Mouse (Mus musculus) kidney, adult 2 months (tissue): ENCODE measurements around the gene Hmbs. TPM values are rescaled to one million over a fixed set of nuclear protein-coding genes. Genes with fewer than 3 reads are reported as not detected.
A peak's percentile ranks its signal among the peaks of the same experiment; 100 is the strongest.

Experiments
- DNase-seq: peaks from one replicate; pipeline ENCODE4 v3.0.0; 2021
- H3K27ac ChIP-seq: fragments of 200-500 bp; 2 replicates; pipeline ENCODE4 v1.5.1; 2012; ENCODE audit warnings: low read depth, low read length, control low read depth, inconsistent platforms; ENCODE audit not compliant: insufficient read depth
- H3K27me3 ChIP-seq: fragments of 200-500 bp; replicated peaks from 2 replicates; pipeline ENCODE4 v1.6.1; 2012; ENCODE audit warnings: mild to moderate bottlenecking, moderate library complexity, low read length, inconsistent platforms; ENCODE audit not compliant: control insufficient read depth, insufficient read depth
- H3K36me3 ChIP-seq: fragments of 200-500 bp; 2 replicates; pipeline ENCODE4 v1.6.1; 2012; ENCODE audit warnings: mild to moderate bottlenecking, moderate library complexity, low read length, inconsistent platforms; ENCODE audit not compliant: control insufficient read depth, insufficient read depth
- H3K4me1 ChIP-seq: fragments of 200-500 bp; 2 replicates; pipeline ENCODE4 v1.6.1; 2011; ENCODE audit warnings: low read length; ENCODE audit not compliant: control insufficient read depth, insufficient read depth
- H3K4me3 ChIP-seq: fragments of 200-500 bp; 2 replicates; pipeline ENCODE4 v1.5.1; 2011; ENCODE audit warnings: mild to moderate bottlenecking, low read depth, low read length, control low read depth; ENCODE audit not compliant: insufficient read depth
- CTCF ChIP-seq: fragments of 200-500 bp; conservative IDR thresholded peaks from 2 replicates; pipeline ENCODE4 v1.5.1; 2011; ENCODE audit warnings: low read depth, mild to moderate bottlenecking, control low read depth, low read length, moderate library complexity, mixed read lengths; ENCODE audit not compliant: insufficient read depth, insufficient read length
- POLR2A ChIP-seq: fragments of 200-500 bp; IDR thresholded peaks from one replicate; pipeline ENCODE4 v1.6.1; 2011; ENCODE audit warnings: low read depth, low read length, control low read depth
- WGBS: fragments of 180-500 bp; shearing (Covaris S2); methylation state at CpG from one replicate; pipeline ENCODE4 v1.1.7; 2018; 5-methylcytosine and 5-hydroxymethylcytosine counted together
- polyA plus RNA-seq: library from polyadenylated mRNA; depleted of rRNA; stranded (reverse); fragments of >200 nt; gene quantifications from 2 replicates; pipeline ENCODE4 v1.2.3, GENCODE M21; 2012

Gene Hmbs
- polyA plus RNA-seq, 1 experiment = 49.3 TPM

GRCm38 (mm10) chr9:44357207-44357606 is 13.2 kb upstream of the Hmbs start:
- Histone ChIP-seq H3K36me3 (peaks cover 13% of the 10 kb centered on the region), H3K4me3 (no peak overlapping the region), H3K27me3 (no peaks in the 10 kb centered on the region), H3K4me1 (peaks cover 2% of the 10 kb centered on the region; the same call in 1 of the 2 replicates), H3K27ac (no peak overlapping the region)
- DNase-seq = peak; percentile 38
- TF ChIP-seq POLR2A (no peak), CTCF (no peak)
- 77% methylated on average over 4 of the region's 4 CpGs for WGBS

- Histone ChIP-seq H3K27ac (no peak overlapping the region), H3K4me1 (no peaks in the 10 kb centered on the region), H3K36me3 (peaks cover 15% of the 10 kb centered on the region), H3K27me3 (no peaks in the 10 kb centered on the region), H3K4me3 (no peak overlapping the region)
- 89% methylated on average over 6 of the region's 6 CpGs for WGBS
- TF ChIP-seq POLR2A (no peak), CTCF (no peak)
- no peak for DNase-seq
Observed at GRCm38 (mm10) chr9:44353142-44353541, 9.1 kb upstream of the Hmbs start.

GRCm38 (mm10) chr9:44352337-44352736 is 8.3 kb upstream of the Hmbs start:
- Histone ChIP-seq H3K4me1 (no peaks in the 10 kb centered on the region), H3K27ac (no peak overlapping the region), H3K4me3 (no peak overlapping the region), H3K27me3 (no peaks in the 10 kb centered on the region), H3K36me3 (peaks cover 15% of the 10 kb centered on the region)
- 87% methylated on average over 10 of the region's 10 CpGs for WGBS
- TF ChIP-seq POLR2A = no peak
- no peak for TF ChIP-seq CTCF
- DNase-seq = no peak

GRCm38 (mm10) chr9:44351396-44351795 is 7.4 kb upstream of the Hmbs start:
- WGBS = 93% methylated on average over 4 of the region's 4 CpGs
- TF ChIP-seq CTCF = no peak
- no peak for TF ChIP-seq POLR2A
- DNase-seq = no peak
- H3K27me3 ChIP-seq = no peaks in the 10 kb centered on the region
- peaks cover 14% of the 10 kb centered on the region for H3K36me3 ChIP-seq
- H3K4me1 ChIP-seq = no peaks in the 10 kb centered on the region
- no peak overlapping the region for H3K27ac ChIP-seq
- H3K4me3 ChIP-seq = no peak overlapping the region

- no peak for TF ChIP-seq POLR2A
- 0 out of 2 replicates have a peak, but pooled peaks have one; percentile 17 for TF ChIP-seq CTCF
- Histone ChIP-seq H3K36me3 (peaks cover 2% of the 10 kb centered on the region), H3K27ac (no peak overlapping the region), H3K4me3 (no peak overlapping the region), H3K27me3 (no peaks in the 10 kb centered on the region), H3K4me1 (no peaks in the 10 kb centered on the region)
- no peak for DNase-seq
- WGBS = 97% methylated on average over 4 of the region's 4 CpGs
Observed at GRCm38 (mm10) chr9:44348546-44348945, 4.5 kb upstream of the Hmbs start.

GRCm38 (mm10) chr9:44347621-44348020 is 3.6 kb upstream of the Hmbs start:
- H3K27me3 ChIP-seq = no peaks in the 10 kb centered on the region
- H3K4me1 ChIP-seq = peaks cover 7% of the 10 kb centered on the region; the same call in 1 of the 2 replicates
- no peak for DNase-seq
- WGBS = 78% methylated on average over 4 of the region's 4 CpGs
- peaks cover 2% of the 10 kb centered on the region for H3K36me3 ChIP-seq
- TF ChIP-seq CTCF (no peak), POLR2A (no peak)
- no peak overlapping the region for H3K4me3 ChIP-seq
- no peak overlapping the region for H3K27ac ChIP-seq

GRCm38 (mm10) chr9:44347166-44347565 is 3.1 kb upstream of the Hmbs start:
- H3K36me3 ChIP-seq = peaks cover 2% of the 10 kb centered on the region; the same call in 1 of the 2 replicates

More at GRCm38 (mm10) chr9:44347166-44347565, 3.1 kb upstream of the Hmbs start:
- WGBS = 85% methylated on average over 9 of the region's 9 CpGs
- Histone ChIP-seq H3K27ac (no peak overlapping the region), H3K4me1 (peaks cover 11% of the 10 kb centered on the region; the same call in 1 of the 2 replicates), H3K27me3 (no peaks in the 10 kb centered on the region), H3K4me3 (no peak overlapping the region)
- TF ChIP-seq POLR2A (no peak), CTCF (no peak)
- peak; percentile 39 for DNase-seq
